Mouse (Mus musculus) v-Abl transformed pro-B cells (cell line): Measurements from ENCODE around the gene Gm21915.

Experiments used
- in situ Hi-C, 2 experiments: fragments of 400-800 bp; cut with MboI; formaldehyde crosslinking; loops; one replicate each; pipeline ENCODE4 v1.15.1; 2025; ENCODE audit not compliant: unreplicated experiment in 2 of 2

The Gm21915 gene

DNA sequence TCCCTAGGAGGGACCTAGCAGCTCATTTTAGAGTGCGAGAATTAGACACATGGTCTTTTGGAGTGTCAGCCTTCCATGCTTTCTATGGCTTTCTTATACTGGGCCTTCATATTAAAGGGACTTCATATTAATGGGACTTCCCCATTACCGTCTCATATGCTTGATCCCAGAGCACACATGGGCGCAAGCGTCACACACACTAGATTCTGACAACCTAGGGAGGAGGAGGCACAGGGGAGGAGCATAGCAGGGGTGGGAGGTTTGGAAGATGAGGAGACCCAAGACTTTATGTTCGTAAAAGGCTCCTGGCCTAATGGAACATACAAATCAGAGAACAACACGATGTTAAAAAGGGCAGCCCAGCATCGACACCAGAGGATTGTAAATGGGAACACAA, 38.7 kb downstream of the Gm21915 start:
- in situ Hi-C loops, result no loop called here

DNA sequence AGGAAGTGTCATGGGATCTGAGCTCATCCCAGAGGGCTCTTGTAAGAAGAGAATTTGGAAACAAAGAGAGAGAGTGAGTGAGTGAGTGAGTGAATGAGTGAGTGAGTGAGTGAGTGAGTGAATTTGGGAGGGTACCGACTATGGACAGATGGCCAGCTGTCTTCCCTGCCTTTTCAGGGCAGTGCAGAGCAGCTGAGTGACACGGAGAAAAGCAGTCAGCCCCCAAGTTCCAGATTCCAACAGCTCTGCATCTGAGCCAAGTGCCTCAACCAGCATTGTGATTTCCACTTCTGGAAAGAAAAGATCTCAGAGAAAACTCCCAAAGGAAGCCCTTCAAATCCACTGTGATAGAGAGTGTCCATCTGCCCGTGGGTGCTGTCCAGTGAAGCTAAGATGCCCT, 39.2 kb downstream of the Gm21915 start:
- in situ Hi-C loops, result no loop called here

DNA sequence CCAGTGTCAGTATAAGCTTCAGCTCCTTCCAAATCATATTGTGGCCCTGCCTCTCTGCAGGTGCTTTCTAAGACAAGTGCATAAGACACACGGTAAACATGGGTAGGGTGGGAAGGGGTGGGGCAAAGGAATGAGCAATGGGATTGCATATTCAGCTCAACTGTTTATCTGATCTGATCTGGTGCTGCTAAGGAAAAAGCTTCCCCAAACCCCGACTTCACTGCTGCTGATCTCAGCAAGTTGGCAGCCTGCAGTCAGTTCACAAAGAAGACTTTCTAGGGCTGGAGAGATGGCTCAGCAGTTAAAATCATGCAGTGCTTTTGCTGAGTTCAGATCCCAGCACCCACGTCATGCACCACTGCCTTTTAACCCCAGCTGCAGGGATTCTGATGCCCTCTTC, 39.6 kb downstream of the Gm21915 start:
- in situ Hi-C loops, result no loop called here

DNA sequence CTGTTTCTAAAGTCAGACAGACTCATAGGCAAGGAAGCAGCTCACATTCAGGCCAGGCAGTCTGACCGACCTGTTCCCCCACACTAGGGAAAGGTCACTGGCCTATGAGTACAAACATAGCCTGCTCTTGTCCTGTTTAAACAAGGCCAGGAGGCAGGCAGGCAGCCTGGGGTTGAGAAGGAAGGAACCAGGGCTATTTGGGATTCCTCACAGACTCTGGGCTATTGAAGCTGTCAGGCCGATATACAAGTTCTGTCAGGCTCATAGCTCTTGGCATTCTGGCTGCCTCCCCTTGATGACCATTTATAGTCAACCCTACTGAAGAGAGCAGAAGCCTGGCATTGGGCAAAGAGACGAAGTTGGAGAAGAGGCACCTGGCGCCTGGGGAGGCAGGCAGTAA, 41.2 kb downstream of the Gm21915 start:
- in situ Hi-C loops, result no loop called here

DNA sequence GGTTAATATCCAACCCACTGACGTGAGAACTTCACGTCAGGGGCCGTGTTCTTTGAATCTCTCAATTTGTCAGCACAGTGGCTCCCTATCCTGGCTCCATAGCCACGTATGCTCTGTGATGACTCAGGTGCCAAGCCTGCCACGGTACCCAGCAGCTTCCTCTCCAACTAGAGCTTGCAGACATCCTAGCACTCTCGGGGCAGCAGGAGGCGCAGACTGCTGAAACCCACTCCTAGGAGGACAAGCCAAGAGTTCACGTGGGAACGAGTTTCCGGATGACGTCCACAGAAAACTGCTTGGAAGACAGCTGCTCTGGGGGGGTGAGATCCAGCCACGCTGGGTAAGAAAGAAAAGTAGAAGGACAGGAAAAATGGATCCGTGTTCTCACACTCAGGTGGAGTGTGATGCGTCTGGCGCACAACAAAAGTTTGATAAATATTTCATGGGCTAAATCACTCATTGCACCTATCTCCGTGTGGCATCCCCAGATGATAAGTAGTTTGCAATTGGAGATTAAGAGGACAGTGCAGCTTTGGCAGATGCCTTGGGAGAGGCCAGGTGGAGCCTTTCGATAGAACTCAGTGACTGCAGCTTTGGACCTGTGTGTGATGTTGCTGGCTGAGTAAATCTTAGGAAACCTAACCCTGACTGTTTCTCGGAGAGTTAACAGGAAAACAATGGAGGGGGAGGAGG, 46.9 kb downstream of the Gm21915 start:
- in situ Hi-C loops, result no loop called here

DNA sequence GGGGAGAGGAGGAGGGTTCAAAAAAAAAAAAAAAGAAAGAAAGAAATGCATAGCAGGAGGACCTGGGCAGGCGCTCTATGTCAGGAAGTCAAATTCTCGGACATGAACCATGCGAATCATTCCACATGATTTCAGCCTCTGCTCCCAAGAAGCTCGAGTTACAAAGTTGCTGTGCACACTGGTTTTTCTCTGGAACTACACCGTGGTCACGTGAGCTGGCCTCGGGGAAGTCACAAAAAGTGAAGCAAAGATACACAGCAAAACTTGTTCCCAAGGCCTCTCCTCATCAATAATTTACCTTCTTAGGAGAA, 47.4 kb downstream of the Gm21915 start:
- in situ Hi-C loops, result no loop called here
